Mouse (Mus musculus): Measurements from ENCODE around the gene Fgd3.

The Fgd3 gene

GRCm38 (mm10) chr13:49247740-49248466 is 72.2 kb downstream of the Fgd3 start:
- peak; percentile 83 for DNase-seq

GRCm38 (mm10) chr13:49247232-49247739 is 72.8 kb downstream of the Fgd3 start:
- peak; percentile 48 to 52 for DNase-seq

- DNase-seq: peak; percentile 51
These were observed 73.5 kb downstream of the Fgd3 start for GRCm38 (mm10) chr13:49246626-49247025.

- DNase-seq: peak; percentile 82 to 88
These were observed 74.1 kb downstream of the Fgd3 start for GRCm38 (mm10) chr13:49246011-49246410.

GRCm38 (mm10) chr13:49245251-49245650 is 74.9 kb downstream of the Fgd3 start:
- peak; percentile 84 to 93 for DNase-seq

GRCm38 (mm10) chr13:49243492-49243891 is 76.6 kb downstream of the Fgd3 start:
- DNase-seq: no peak

- no peak for DNase-seq
These were observed 77.6 kb downstream of the Fgd3 start for GRCm38 (mm10) chr13:49242321-49243065.

- no peak for DNase-seq
These were observed 81.4 kb downstream of the Fgd3 start for GRCm38 (mm10) chr13:49238737-49239136.

- no peak for DNase-seq
These were observed 82.5 kb downstream of the Fgd3 start for GRCm38 (mm10) chr13:49237617-49238016.

- no peak for DNase-seq
These were observed 85.4 kb downstream of the Fgd3 start for GRCm38 (mm10) chr13:49234711-49235110.

- peak; percentile 74 to 84 for DNase-seq
These were observed 86.1 kb downstream of the Fgd3 start for GRCm38 (mm10) chr13:49233792-49234572.

GRCm38 (mm10) chr13:49225633-49226032 is 94.5 kb downstream of the Fgd3 start:
- no peak for DNase-seq

GRCm38 (mm10) chr13:49225159-49225558 is 95.0 kb downstream of the Fgd3 start:
- DNase-seq: no peak

GRCm38 (mm10) chr13:49224729-49225128 is 95.4 kb downstream of the Fgd3 start:
- no peak for DNase-seq

GRCm38 (mm10) chr13:49224314-49224713 is 95.8 kb downstream of the Fgd3 start:
- DNase-seq: peak; percentile 74 to 83

GRCm38 (mm10) chr13:49220912-49221311 is 99.2 kb downstream of the Fgd3 start:
- no peak for DNase-seq

GRCm38 (mm10) chr13:49219367-49219766 is 100.7 kb downstream of the Fgd3 start:
- DNase-seq: no peak

- DNase-seq: no peak
These were observed 101.5 kb downstream of the Fgd3 start for GRCm38 (mm10) chr13:49218651-49219050.

GRCm38 (mm10) chr13:49216808-49217561 is 103.1 kb downstream of the Fgd3 start:
- no peak for DNase-seq

GRCm38 (mm10) chr13:49216220-49216552 is 103.9 kb downstream of the Fgd3 start:
- DNase-seq: no peak

- peak; percentile 97 to 99 for DNase-seq
These were observed 104.4 kb downstream of the Fgd3 start, which contains the start of gene Card19 for GRCm38 (mm10) chr13:49215504-49216219. TSS of gene Card19 (minus strand) at chr13:49216037.

- DNase-seq: no peak
These were observed 105.0 kb downstream of the Fgd3 start for GRCm38 (mm10) chr13:49215128-49215503.
